Mouse (Mus musculus) stomach, postnatal 0 days (tissue): Measurements from ENCODE around the gene Thoc2.

Experiments used
- CTCF ChIP-seq: IDR thresholded peaks from 2 replicates; pipeline ENCODE4 v1.5.1; 2016; ENCODE audit warnings: antibody characterized with exemption, low read depth, mild to moderate bottlenecking, moderate library complexity
- EP300 ChIP-seq: optimal IDR thresholded peaks from 2 replicates; pipeline ENCODE3; 2016; ENCODE audit warnings: antibody characterized with exemption

DNA sequence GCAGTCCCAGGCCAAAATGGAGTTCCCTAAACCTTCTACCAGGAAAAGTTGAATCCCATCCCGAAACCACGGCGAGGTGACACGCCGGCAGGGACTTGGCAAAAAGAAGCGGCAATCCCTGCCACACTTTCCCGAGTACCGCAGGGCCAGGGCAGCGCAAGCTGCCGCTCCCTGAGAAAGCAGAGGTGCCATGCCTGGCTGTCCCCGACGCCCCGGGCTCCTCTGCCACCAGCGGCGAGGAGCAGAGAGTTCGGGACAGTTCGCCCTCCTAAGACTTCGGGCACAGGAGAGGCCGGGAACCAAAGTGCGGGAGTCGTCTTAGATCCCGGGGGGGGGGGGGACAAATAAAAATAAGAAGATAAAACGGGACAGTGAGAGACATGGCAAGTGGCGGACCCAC lies 9.5 kb downstream of the Thoc2 start:
- TF ChIP-seq CTCF (no peak), EP300 (no peak)
